Mouse (Mus musculus) intestine, embryonic 14.5 days (tissue): ENCODE results near the gene Cd9. TPM values are rescaled to one million over a fixed set of nuclear protein-coding genes. Genes with fewer than 3 reads are reported as not detected.

Experiments
- ATAC-seq: fragments of 200-750 bp; cut with Nextera tagmentation; replicated peaks from 2 replicates; pipeline ENCODE4 v1.8.0; 2017; ENCODE audit warnings: low read depth, moderate number of reproducible peaks, moderate TSS enrichment, moderate library complexity; ENCODE audit not compliant: low FRiP score, low TSS enrichment
- DNase-seq: peaks from one replicate; pipeline ENCODE4 v3.0.0-alpha.2; 2018; ENCODE audit warnings: low spot score
- H3K27ac ChIP-seq: fragments of 300-500 bp; sonication (generic); 2 replicates; pipeline ENCODE4 v1.5.1; 2014; ENCODE audit warnings: low read depth, mild to moderate bottlenecking, control low read depth
- H3K27me3 ChIP-seq: fragments of 300-500 bp; sonication (generic); replicated peaks from 2 replicates; pipeline ENCODE4 v1.6.1; 2014; ENCODE audit warnings: low read length, control low read depth; ENCODE audit not compliant: control insufficient read depth, insufficient read depth
- H3K36me3 ChIP-seq: fragments of 300-500 bp; sonication (generic); 2 replicates; pipeline ENCODE4 v1.6.1; 2014; ENCODE audit warnings: low read length, control low read depth; ENCODE audit not compliant: control insufficient read depth, insufficient read depth
- H3K4me1 ChIP-seq: fragments of 300-500 bp; sonication (generic); replicated peaks from 2 replicates; pipeline ENCODE4 v1.6.1; 2014; ENCODE audit warnings: low read length, control low read depth, mixed read lengths; ENCODE audit not compliant: control insufficient read depth, insufficient read depth
- H3K4me2 ChIP-seq: fragments of 300-500 bp; sonication (generic); 2 replicates; pipeline ENCODE4 v1.6.1; 2014; ENCODE audit warnings: low read length
- H3K4me3 ChIP-seq: fragments of 300-500 bp; sonication (generic); 2 replicates; pipeline ENCODE4 v1.5.1; 2014; ENCODE audit warnings: low read depth, low read length, control low read depth, mixed read lengths
- H3K9ac ChIP-seq: fragments of 300-500 bp; sonication (generic); 2 replicates; pipeline ENCODE4 v1.6.1; 2014; ENCODE audit warnings: mild to moderate bottlenecking, low read length
- H3K9me3 ChIP-seq: fragments of 300-500 bp; sonication (generic); 2 replicates; pipeline ENCODE4 v1.6.1; 2016; ENCODE audit warnings: low read length, control low read depth; ENCODE audit not compliant: control insufficient read depth
- WGBS: fragments of 180-500 bp; shearing (Covaris S2); extraction: QIAGEN DNeasy Blood & Tissue Kit; methylation state at CpG from one replicate; pipeline ENCODE4 v1.1.7; 2014; 5-methylcytosine and 5-hydroxymethylcytosine counted together
- polyA plus RNA-seq: library from polyadenylated mRNA; unstranded; fragments of >200 nt; fragmentation: Nextera tagmentation; extraction: Ambion mirVana; gene quantifications from 2 replicates; pipeline ENCODE4 v1.2.1, GENCODE M21; 2014

The Cd9 gene
- 162 and 185 TPM in 2 replicates for polyA plus RNA-seq

- H3K4me2 ChIP-seq: peak within 1 kb of the TSS; percentile 83
- WGBS: under 1% methylated on average over 60 of the region's 61 CpGs
Measured at GRCm38 (mm10) chr6:125494092-125494871, at the start of gene Cd9. Gene Cd9, minus strand, starts transcription at chr6:125494791.

GRCm38 (mm10) chr6:125541296-125541695 lies 46.7 kb upstream of the Cd9 start:
- Histone ChIP-seq H3K4me1 (peaks cover 4% of the 10 kb centered on the region; the same call in 1 of the 2 replicates), H3K9me3 (no peaks in the 10 kb centered on the region), H3K9ac (no peak overlapping the region), H3K4me2 (no peak overlapping the region), H3K27ac (no peak overlapping the region), H3K4me3 (no peak overlapping the region), H3K27me3 (no peaks in the 10 kb centered on the region), H3K36me3 (no peaks in the 10 kb centered on the region)
- no peak for DNase-seq
- ATAC-seq: no peak
- WGBS: 80% methylated on average over 6 of the region's 6 CpGs

More at GRCm38 (mm10) chr6:125494092-125494871, at the start of gene Cd9:
- H3K9me3 ChIP-seq: no peaks in the 10 kb centered on the region
- H3K4me3 ChIP-seq: peak within 1 kb of the TSS; percentile 65
- H3K36me3 ChIP-seq: no peaks in the 10 kb centered on the region
- ATAC-seq (peak; percentile 87), DNase-seq (peak; percentile 89)
- H3K4me1 ChIP-seq: peaks cover 7% of the 10 kb centered on the region
- peaks cover 13% of the 10 kb centered on the region; the same call in 1 of the 2 replicates for H3K27me3 ChIP-seq
- peak within 1 kb of the TSS; percentile 67 for H3K27ac ChIP-seq
- H3K9ac ChIP-seq: peak within 1 kb of the TSS; percentile 64

- Histone ChIP-seq H3K27me3 (no peaks in the 10 kb centered on the region), H3K36me3 (no peaks in the 10 kb centered on the region), H3K4me2 (no peak overlapping the region), H3K9ac (no peak overlapping the region), H3K4me3 (no peak overlapping the region), H3K27ac (no peak overlapping the region), H3K4me1 (peaks cover 4% of the 10 kb centered on the region; the same call in 1 of the 2 replicates), H3K9me3 (no peaks in the 10 kb centered on the region)
- ATAC-seq: no peak
- 93% methylated on average over 6 of the region's 6 CpGs for WGBS
- no peak for DNase-seq
Measured at GRCm38 (mm10) chr6:125540826-125541225, 46.2 kb upstream of the Cd9 start.

- H3K4me3 ChIP-seq: no peak overlapping the region
- H3K9ac ChIP-seq: no peak overlapping the region
- no peak for ATAC-seq
- H3K36me3 ChIP-seq: no peaks in the 10 kb centered on the region
- peaks cover 4% of the 10 kb centered on the region; the same call in 1 of the 2 replicates for H3K4me1 ChIP-seq
- 81% methylated on average over 10 of the region's 10 CpGs for WGBS
- H3K9me3 ChIP-seq: no peaks in the 10 kb centered on the region
- H3K27ac ChIP-seq: no peak overlapping the region
- H3K4me2 ChIP-seq: no peak overlapping the region
- no peak for DNase-seq
- no peaks in the 10 kb centered on the region for H3K27me3 ChIP-seq
Measured at GRCm38 (mm10) chr6:125540199-125540598, 45.6 kb upstream of the Cd9 start.

GRCm38 (mm10) chr6:125539423-125539822 lies 44.8 kb upstream of the Cd9 start:
- 46% methylated on average over 8 of the region's 8 CpGs for WGBS
- DNase-seq: peak; percentile 57

GRCm38 (mm10) chr6:125538469-125538868 lies 43.9 kb upstream of the Cd9 start:
- no peak overlapping the region for H3K27ac ChIP-seq
- DNase-seq (no peak), ATAC-seq (no peak)
- H3K4me3 ChIP-seq: no peak overlapping the region
- no peak overlapping the region for H3K4me2 ChIP-seq
- H3K9ac ChIP-seq: no peak overlapping the region
- H3K9me3 ChIP-seq: no peaks in the 10 kb centered on the region
- WGBS: 83% methylated on average over 5 of the region's 5 CpGs
- H3K36me3 ChIP-seq: no peaks in the 10 kb centered on the region
- H3K4me1 ChIP-seq: peaks cover 4% of the 10 kb centered on the region; the same call in 1 of the 2 replicates
- no peaks in the 10 kb centered on the region for H3K27me3 ChIP-seq

More at GRCm38 (mm10) chr6:125539423-125539822, 44.8 kb upstream of the Cd9 start:
- Histone ChIP-seq H3K27ac (no peak overlapping the region), H3K9ac (no peak overlapping the region), H3K9me3 (no peaks in the 10 kb centered on the region), H3K4me2 (no peak overlapping the region), H3K4me3 (no peak overlapping the region), H3K27me3 (no peaks in the 10 kb centered on the region), H3K36me3 (no peaks in the 10 kb centered on the region), H3K4me1 (peaks cover 4% of the 10 kb centered on the region; the same call in 1 of the 2 replicates)
- ATAC-seq: no peak

GRCm38 (mm10) chr6:125534990-125535389 lies 40.4 kb upstream of the Cd9 start:
- no peak overlapping the region for H3K4me3 ChIP-seq
- no peak overlapping the region for H3K27ac ChIP-seq
- no peaks in the 10 kb centered on the region for H3K36me3 ChIP-seq
- 75% methylated on average over 5 of the region's 5 CpGs for WGBS
- DNase-seq (no peak), ATAC-seq (no peak)
- H3K9me3 ChIP-seq: no peaks in the 10 kb centered on the region
- no peak overlapping the region for H3K9ac ChIP-seq
- no peaks in the 10 kb centered on the region for H3K27me3 ChIP-seq
- H3K4me1 ChIP-seq: peaks cover 4% of the 10 kb centered on the region; the same call in 1 of the 2 replicates
- no peak overlapping the region for H3K4me2 ChIP-seq

- Histone ChIP-seq H3K27me3 (no peaks in the 10 kb centered on the region), H3K36me3 (no peaks in the 10 kb centered on the region), H3K4me3 (no peak overlapping the region), H3K27ac (no peak overlapping the region), H3K4me1 (no peaks in the 10 kb centered on the region), H3K9ac (no peak overlapping the region), H3K4me2 (no peak overlapping the region), H3K9me3 (no peaks in the 10 kb centered on the region)
- DNase-seq (no peak), ATAC-seq (no peak)
- WGBS: 87% methylated on average over 11 of the region's 11 CpGs
Measured at GRCm38 (mm10) chr6:125533104-125533650, 38.6 kb upstream of the Cd9 start.
